20 mouse cellular contexts compared by ENCODE assay signal in genomic region chr7:70037011-70037410, GRCm38 (mm10).
"Had no signal": no experiment of that assay in that cellular context is flagged by ENCODE, and none has a peak within 500 bp of the region (broad histone marks: within the 10 kb centered on the region; RNA-seq: fewer than 3 reads in every experiment).

No protein-coding gene starts in this region.

- H3K4me3 ChIP-seq: limb, embryonic 10.5 days; limb, embryonic 13.5 days; liver, embryonic 12.5 days; liver, embryonic 15.5 days; lung, embryonic 15.5 days; midbrain, embryonic 12.5 days had no signal

- DNase-seq: kidney, adult 18-20 months; kidney, adult 9 months; kidney, postnatal 14 days; kidney, postnatal 4 days; liver; lung, adult 18-20 months; lung, postnatal 10 days; right cerebral cortex, adult 18-20 months; right cerebral cortex, postnatal 14 days; right cerebral cortex, postnatal 4 days; thymus, adult 2 months; thymus, postnatal 14 days had no signal

- H3K27ac ChIP-seq: limb, embryonic 10.5 days; limb, embryonic 13.5 days; liver, embryonic 12.5 days; liver, embryonic 15.5 days; lung, embryonic 15.5 days; macrophage; midbrain, embryonic 12.5 days; stomach, postnatal 0 days had no signal

- H3K4me1 ChIP-seq: limb, embryonic 10.5 days; limb, embryonic 13.5 days; liver, embryonic 12.5 days; liver, embryonic 15.5 days; lung, embryonic 15.5 days; midbrain, embryonic 12.5 days had no signal
